Mouse (Mus musculus): ENCODE data around the gene Cth. TPM values are rescaled to one million over a fixed set of nuclear protein-coding genes. Genes with fewer than 3 reads are reported as not detected.

Cth gene
- polyA plus RNA-seq, 1 experiment from 2014 or later: 75.3 TPM

DNA sequence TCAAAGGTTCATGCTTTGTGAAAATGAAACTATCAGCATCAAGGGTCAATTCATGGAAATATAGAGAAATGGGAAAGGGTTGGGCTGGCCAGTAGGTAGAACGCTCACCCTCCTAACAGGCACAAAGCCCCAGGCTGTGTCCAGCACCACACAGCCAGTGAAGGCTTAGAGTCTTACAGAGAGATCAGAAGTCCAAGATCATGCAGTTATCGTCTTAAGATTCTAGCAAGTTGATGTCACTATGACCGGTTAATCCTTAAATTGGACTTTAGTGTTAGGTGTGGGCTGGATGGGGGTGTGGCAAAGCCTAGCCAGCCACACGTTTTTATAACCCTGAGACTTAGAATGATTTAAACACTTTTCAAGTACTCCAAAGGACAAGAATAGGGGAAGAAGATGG, 58.6 kb downstream of the Cth start:
- Histone ChIP-seq H3K36me3 (ENCODE audit: control insufficient read depth, insufficient read depth) (no peaks in the 10 kb centered on the region), H3K27me3 (ENCODE audit: control insufficient read depth, insufficient read depth, low read depth, low read length) (no peaks in the 10 kb centered on the region), H3K4me1 (ENCODE audit: control insufficient read depth, low read depth, low read length) (no peaks in the 10 kb centered on the region), H3K9ac (ENCODE audit: low read depth, low read length) (no peak overlapping the region), H3K27ac (ENCODE audit: low read length) (no peak overlapping the region), H3K4me2 (ENCODE audit: low read depth, low read length) (no peak overlapping the region), H3K4me3 (ENCODE audit: low read depth, low read length) (no peak overlapping the region), H3K9me3 (replicated peaks; ENCODE audit: control insufficient read depth, low read length) (no peaks in the 10 kb centered on the region)
- ATAC-seq (ENCODE audit: low read depth): no peak
- WGBS (ENCODE audit: insufficient replicate concordance): 51% methylated on average over 4 of the region's 4 CpGs

DNA sequence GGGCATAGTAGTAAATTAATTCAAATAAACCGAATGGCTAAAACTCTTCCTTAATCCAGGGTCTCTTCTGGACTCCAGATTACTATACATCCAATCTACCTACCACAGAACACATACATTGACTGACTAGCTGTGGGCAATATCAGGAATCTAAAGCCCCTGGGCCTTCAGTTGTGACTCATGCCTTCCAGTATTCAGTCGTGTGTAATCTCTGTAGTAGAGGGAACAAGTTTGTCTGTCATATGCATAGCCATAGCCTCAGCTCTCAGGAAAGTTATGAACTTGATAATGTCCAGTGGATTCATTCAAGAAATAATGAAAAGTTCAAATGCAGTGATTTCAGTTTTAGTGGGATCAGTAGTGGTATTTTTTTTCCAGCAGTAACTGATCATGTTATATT, 59.0 kb downstream of the Cth start:
- Histone ChIP-seq H3K27me3 (ENCODE audit: control insufficient read depth, insufficient read depth, low read depth, low read length) (no peaks in the 10 kb centered on the region), H3K4me2 (ENCODE audit: low read depth, low read length) (no peak overlapping the region), H3K4me1 (ENCODE audit: control insufficient read depth, low read depth, low read length) (no peaks in the 10 kb centered on the region), H3K27ac (ENCODE audit: low read length) (no peak overlapping the region), H3K9me3 (replicated peaks; ENCODE audit: control insufficient read depth, low read length) (no peaks in the 10 kb centered on the region), H3K4me3 (ENCODE audit: low read depth, low read length) (no peak overlapping the region), H3K9ac (ENCODE audit: low read depth, low read length) (no peak overlapping the region), H3K36me3 (ENCODE audit: control insufficient read depth, insufficient read depth) (no peaks in the 10 kb centered on the region)
- ATAC-seq (ENCODE audit: low read depth): no peak
- WGBS (ENCODE audit: insufficient replicate concordance): 45% methylated on average over 2 of the region's 2 CpGs

GRCm38 (mm10) chr3:157865431-157865830, 59.4 kb downstream of the Cth start:
- Histone ChIP-seq H3K9ac (ENCODE audit: low read depth, low read length) (no peak overlapping the region), H3K27me3 (ENCODE audit: control insufficient read depth, insufficient read depth, low read depth, low read length) (no peaks in the 10 kb centered on the region), H3K4me1 (ENCODE audit: control insufficient read depth, low read depth, low read length) (no peaks in the 10 kb centered on the region), H3K27ac (ENCODE audit: low read length) (no peak overlapping the region), H3K4me3 (ENCODE audit: low read depth, low read length) (no peak overlapping the region), H3K9me3 (replicated peaks; ENCODE audit: control insufficient read depth, low read length) (no peaks in the 10 kb centered on the region), H3K36me3 (ENCODE audit: control insufficient read depth, insufficient read depth) (no peaks in the 10 kb centered on the region), H3K4me2 (ENCODE audit: low read depth, low read length) (no peak overlapping the region)
- 57% methylated on average over 6 of the region's 6 CpGs for WGBS (ENCODE audit: insufficient replicate concordance)
- ATAC-seq (ENCODE audit: low read depth): no peak

GRCm38 (mm10) chr3:157852806-157853205, 72.1 kb downstream of the Cth start:
- Histone ChIP-seq H3K9me3 (replicated peaks; ENCODE audit: control insufficient read depth, low read length) (no peaks in the 10 kb centered on the region), H3K4me2 (ENCODE audit: low read depth, low read length) (no peak overlapping the region), H3K27ac (ENCODE audit: low read length) (no peak overlapping the region), H3K36me3 (ENCODE audit: control insufficient read depth, insufficient read depth) (no peaks in the 10 kb centered on the region), H3K4me3 (ENCODE audit: low read depth, low read length) (no peak overlapping the region), H3K27me3 (ENCODE audit: control insufficient read depth, insufficient read depth, low read depth, low read length) (no peaks in the 10 kb centered on the region), H3K4me1 (ENCODE audit: control insufficient read depth, low read depth, low read length) (no peaks in the 10 kb centered on the region), H3K9ac (ENCODE audit: low read depth, low read length) (no peak overlapping the region)
- 21% methylated on average over 1 of the region's 1 CpGs for WGBS (ENCODE audit: insufficient replicate concordance)
- no peak for ATAC-seq (ENCODE audit: low read depth)

GRCm38 (mm10) chr3:157848503-157848902, 76.4 kb downstream of the Cth start:
- WGBS (ENCODE audit: insufficient replicate concordance): 27% methylated on average over 2 of the region's 2 CpGs

GRCm38 (mm10) chr3:157847338-157848284, 77.3 kb downstream of the Cth start:
- no peak overlapping the region for H3K4me3 ChIP-seq (ENCODE audit: low read depth, low read length)
- WGBS (ENCODE audit: insufficient replicate concordance): 49% methylated on average over 7 of the region's 7 CpGs
- H3K9ac ChIP-seq (ENCODE audit: low read depth, low read length): no peak overlapping the region
- H3K9me3 ChIP-seq (replicated peaks; ENCODE audit: control insufficient read depth, low read length): no peaks in the 10 kb centered on the region
- H3K27me3 ChIP-seq (ENCODE audit: control insufficient read depth, insufficient read depth, low read depth, low read length): no peaks in the 10 kb centered on the region
- no peak overlapping the region for H3K4me2 ChIP-seq (ENCODE audit: low read depth, low read length)
- H3K4me1 ChIP-seq (ENCODE audit: control insufficient read depth, low read depth, low read length): no peaks in the 10 kb centered on the region
- no peak for ATAC-seq (ENCODE audit: low read depth)
- H3K27ac ChIP-seq (ENCODE audit: low read length): no peak overlapping the region
- no peaks in the 10 kb centered on the region for H3K36me3 ChIP-seq (ENCODE audit: control insufficient read depth, insufficient read depth)

More at GRCm38 (mm10) chr3:157848503-157848902, 76.4 kb downstream of the Cth start:
- H3K4me1 ChIP-seq (ENCODE audit: control insufficient read depth, low read depth, low read length): no peaks in the 10 kb centered on the region
- H3K27ac ChIP-seq (ENCODE audit: low read length): no peak overlapping the region
- H3K4me2 ChIP-seq (ENCODE audit: low read depth, low read length): no peak overlapping the region
- ATAC-seq (ENCODE audit: low read depth): no peak
- H3K27me3 ChIP-seq (ENCODE audit: control insufficient read depth, insufficient read depth, low read depth, low read length): no peaks in the 10 kb centered on the region
- no peaks in the 10 kb centered on the region for H3K36me3 ChIP-seq (ENCODE audit: control insufficient read depth, insufficient read depth)
- no peaks in the 10 kb centered on the region for H3K9me3 ChIP-seq (replicated peaks; ENCODE audit: control insufficient read depth, low read length)
- H3K9ac ChIP-seq (ENCODE audit: low read depth, low read length): no peak overlapping the region
- no peak overlapping the region for H3K4me3 ChIP-seq (ENCODE audit: low read depth, low read length)

Other genes starting within 250 kb of the Cth start
- 8.7 and 9.8 TPM in 2 replicates for gene Ankrd13c, start 22.2 kb upstream of the Cth start, polyA plus RNA-seq (2015; fragmentation: Nextera tagmentation; extraction: Ambion mirVana)
- 88.6 and 89.5 TPM in 2 replicates for gene Srsf11, start 111.6 kb upstream of the Cth start, polyA plus RNA-seq (2015; fragmentation: Nextera tagmentation; extraction: Ambion mirVana)
- 20.1 and 21.5 TPM in 2 replicates for gene Lrrc40, start 111.6 kb upstream of the Cth start, polyA plus RNA-seq (2015; fragmentation: Nextera tagmentation; extraction: Ambion mirVana)

Data from liver, embryonic 16.5 days (tissue).